In genomic region chr7:127255965-127256364, GRCm38 (mm10) we compare ENCODE assay signal across 18 mouse cellular contexts.
"Had no signal": no experiment of that assay in that cellular context is flagged by ENCODE, and none has a peak within 500 bp of the region (broad histone marks: within the 10 kb centered on the region; RNA-seq: fewer than 3 reads in every experiment).

No protein-coding gene starts in this region.

- H3K36me3 ChIP-seq: neural tube, embryonic 15.5 days had no signal

- ATAC-seq: midbrain, embryonic 16.5 days had no signal

- H3K27me3 ChIP-seq: midbrain, embryonic 12.5 days; neural tube, embryonic 13.5 days; neural tube, embryonic 15.5 days had no signal

- H3K4me3 ChIP-seq: midbrain, embryonic 12.5 days; myocyte; neural tube, embryonic 13.5 days; neural tube, embryonic 15.5 days had no signal

- H3K4me2 ChIP-seq: lung, embryonic 14.5 days; midbrain, embryonic 12.5 days; neural tube, embryonic 13.5 days had no signal

- H3K9me3 ChIP-seq: midbrain, embryonic 10.5 days; midbrain, embryonic 12.5 days; neural tube, embryonic 13.5 days; neural tube, embryonic 15.5 days had no signal

- DNase-seq: lung, embryonic 14.5 days; lung, postnatal 10 days; lung, postnatal 4 days; midbrain, embryonic 14.5 days; retina, postnatal 1 day; right cerebral cortex, adult 18-20 months; right cerebral cortex, postnatal 25 days; right cerebral cortex, postnatal 4 days; spleen, adult 18-20 months; thymus, adult 18-20 months; thymus, postnatal 14 days; thymus, postnatal 36 days had no signal

- H3K9ac ChIP-seq: lung, embryonic 14.5 days; midbrain, embryonic 12.5 days; neural tube, embryonic 13.5 days; neural tube, embryonic 15.5 days had no signal

- H3K27ac ChIP-seq: midbrain, embryonic 10.5 days; midbrain, embryonic 12.5 days; neural tube, embryonic 13.5 days had no signal
